Mouse (Mus musculus): ENCODE data around the gene Cpeb4.
A peak's percentile ranks its signal among the peaks of the same experiment; 100 is the strongest.
"Not testable (repeated sequence)": the region's sequence is repeated elsewhere in the genome, so short reads cannot be mapped to it uniquely, and the experiment has no call there.

Gene Cpeb4

GRCm38 (mm10) chr11:31871911-31872310 is at the start of gene Cpeb4:
Cpeb4 (plus strand) TSS chr11:31872211.
- DNase-seq, result no peak

GRCm38 (mm10) chr11:31822556-31822955 is 49.5 kb upstream of the Cpeb4 start:
- DNase-seq, result no peak

GRCm38 (mm10) chr11:31823513-31823912 is 48.5 kb upstream of the Cpeb4 start:
- no peak for DNase-seq

GRCm38 (mm10) chr11:31824504-31825166 is 47.4 kb upstream of the Cpeb4 start:
- DNase-seq, result peak in 1 of 2 experiments; percentile 8

- DNase-seq, result no peak
Measured at GRCm38 (mm10) chr11:31828011-31828770, 43.8 kb upstream of the Cpeb4 start.

- no peak for DNase-seq
Measured at GRCm38 (mm10) chr11:31828771-31829072, 43.3 kb upstream of the Cpeb4 start.

GRCm38 (mm10) chr11:31830213-31831151 is 41.5 kb upstream of the Cpeb4 start:
- DNase-seq, result no peak

- no peak for DNase-seq
Measured at GRCm38 (mm10) chr11:31831451-31831850, 40.6 kb upstream of the Cpeb4 start.

- peak; percentile 30 to 31 for DNase-seq
Measured at GRCm38 (mm10) chr11:31831983-31832382, 40.0 kb upstream of the Cpeb4 start.

- no peak for DNase-seq
Measured at GRCm38 (mm10) chr11:31832439-31832980, 39.5 kb upstream of the Cpeb4 start.

GRCm38 (mm10) chr11:31833506-31833905 is 38.5 kb upstream of the Cpeb4 start:
- no peak for DNase-seq

- DNase-seq, result no peak
Measured at GRCm38 (mm10) chr11:31835352-31835751, 36.7 kb upstream of the Cpeb4 start.

- DNase-seq, result no peak
Measured at GRCm38 (mm10) chr11:31837243-31837642, 34.8 kb upstream of the Cpeb4 start.

- DNase-seq, result no peak
Measured at GRCm38 (mm10) chr11:31837753-31838152, 34.3 kb upstream of the Cpeb4 start.

GRCm38 (mm10) chr11:31838442-31839083 is 33.4 kb upstream of the Cpeb4 start:
- DNase-seq, result no peak

- no peak for DNase-seq
Measured at GRCm38 (mm10) chr11:31839084-31839460, 32.9 kb upstream of the Cpeb4 start.

- DNase-seq, result no peak
Measured at GRCm38 (mm10) chr11:31842171-31842959, 29.6 kb upstream of the Cpeb4 start.

- no peak for DNase-seq
Measured at GRCm38 (mm10) chr11:31843177-31843833, 28.7 kb upstream of the Cpeb4 start.

- DNase-seq, result no peak
Measured at GRCm38 (mm10) chr11:31843834-31844188, 28.2 kb upstream of the Cpeb4 start.

- not testable (repeated sequence) for DNase-seq
Measured at GRCm38 (mm10) chr11:31845111-31845510, 26.9 kb upstream of the Cpeb4 start.

- DNase-seq, result no peak
Measured at GRCm38 (mm10) chr11:31846771-31847468, 25.1 kb upstream of the Cpeb4 start.

Measured in thymus, postnatal 36 days (tissue).